Mouse (Mus musculus): ENCODE data around the gene Dusp1. TPM values are rescaled to one million over a fixed set of nuclear protein-coding genes. Genes with fewer than 3 reads are reported as not detected.

Dusp1 gene
- 12.2 and 14.4 TPM in 2 replicates for polyA plus RNA-seq (2015; fragmentation: Nextera tagmentation; extraction: Ambion mirVana)

DNA sequence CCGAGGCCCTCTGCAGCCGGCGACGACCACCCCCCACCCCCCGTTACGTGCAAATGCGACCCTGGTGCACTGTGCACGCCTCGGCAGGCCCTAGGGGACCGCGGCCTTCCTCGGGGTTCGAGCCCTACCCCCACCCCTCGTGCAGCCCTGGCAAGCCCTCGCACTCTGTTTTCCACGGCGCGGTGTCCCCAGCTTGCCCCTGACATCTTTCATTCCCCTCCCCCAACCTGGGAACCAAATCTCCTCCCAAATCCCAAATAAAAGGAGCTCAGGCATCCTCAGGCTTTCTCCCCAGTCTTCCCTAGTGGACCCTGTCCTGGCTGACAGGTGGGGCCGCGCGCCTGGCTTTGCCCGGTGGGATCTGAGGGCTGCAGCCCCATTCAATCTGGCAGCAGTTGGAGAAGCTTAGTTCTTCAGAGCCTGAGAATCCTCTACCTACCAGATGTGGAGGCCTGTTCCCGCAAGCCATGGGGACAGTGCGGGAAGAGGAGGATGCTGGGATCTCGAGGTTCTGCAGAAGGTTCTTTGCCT lies at the start of gene Dusp1:
Gene Dusp1, minus strand, starts transcription at position 478 of the 531 bp plus-strand sequence.
- Histone ChIP-seq H3K9me3 (ENCODE audit: control insufficient read depth, low read length) (no peaks in the 10 kb centered on the region), H3K36me3 (ENCODE audit: control insufficient read depth, insufficient read depth, low read length) (0 out of 2 replicates have a peak, but pooled peaks cover 6% of the 10 kb centered on the region), H3K27me3 (replicated peaks; ENCODE audit: control insufficient read depth, insufficient read depth, low read length) (no peaks in the 10 kb centered on the region), H3K4me3 (ENCODE audit: low read length) (peak within 1 kb of the TSS; percentile 80), H3K4me2 (ENCODE audit: low read depth, low read length) (peak within 1 kb of the TSS; percentile 91), H3K27ac (ENCODE audit: low read length) (peak within 1 kb of the TSS; percentile 68), H3K4me1 (ENCODE audit: control insufficient read depth, insufficient read depth, low read length) (peaks cover 23% of the 10 kb centered on the region), H3K9ac (ENCODE audit: low read depth, low read length) (peak within 1 kb of the TSS; percentile 83)
- ATAC-seq, result peak; percentile 80
- WGBS, result under 1% methylated on average over 25 of the region's 25 CpGs

DNA sequence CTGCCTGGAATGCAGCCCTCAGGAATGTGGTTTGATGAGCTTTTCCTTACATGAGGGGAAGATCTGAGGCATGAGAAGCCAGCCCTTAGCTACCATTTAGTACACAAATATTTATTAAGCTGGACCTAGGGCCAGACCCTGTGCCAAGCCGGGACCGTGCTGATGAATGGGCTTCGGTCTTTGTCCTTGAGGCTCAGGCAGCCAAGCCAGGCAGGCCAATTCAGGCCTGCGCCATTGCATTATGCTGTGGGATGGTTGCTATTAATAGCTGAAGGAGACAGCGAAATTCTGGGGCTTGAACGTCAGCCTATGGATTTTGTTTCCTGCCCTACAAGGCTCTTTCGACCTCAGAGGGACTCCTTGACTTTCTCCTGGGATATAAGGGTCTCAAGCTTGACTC lies 49.4 kb upstream of the Dusp1 start:
- Histone ChIP-seq H3K27ac (ENCODE audit: low read length) (0 out of 2 replicates have a peak overlapping the region, but pooled peaks have one; percentile 31), H3K4me2 (ENCODE audit: low read depth, low read length) (no peak overlapping the region), H3K4me1 (ENCODE audit: control insufficient read depth, insufficient read depth, low read length) (0 out of 2 replicates have a peak, but pooled peaks cover 2% of the 10 kb centered on the region), H3K9me3 (ENCODE audit: control insufficient read depth, low read length) (no peaks in the 10 kb centered on the region), H3K36me3 (ENCODE audit: control insufficient read depth, insufficient read depth, low read length) (no peaks in the 10 kb centered on the region), H3K27me3 (replicated peaks; ENCODE audit: control insufficient read depth, insufficient read depth, low read length) (no peaks in the 10 kb centered on the region), H3K9ac (ENCODE audit: low read depth, low read length) (no peak overlapping the region), H3K4me3 (ENCODE audit: low read length) (no peak overlapping the region)
- ATAC-seq, result no peak
- WGBS, result 55% methylated on average over 7 of the region's 7 CpGs

DNA sequence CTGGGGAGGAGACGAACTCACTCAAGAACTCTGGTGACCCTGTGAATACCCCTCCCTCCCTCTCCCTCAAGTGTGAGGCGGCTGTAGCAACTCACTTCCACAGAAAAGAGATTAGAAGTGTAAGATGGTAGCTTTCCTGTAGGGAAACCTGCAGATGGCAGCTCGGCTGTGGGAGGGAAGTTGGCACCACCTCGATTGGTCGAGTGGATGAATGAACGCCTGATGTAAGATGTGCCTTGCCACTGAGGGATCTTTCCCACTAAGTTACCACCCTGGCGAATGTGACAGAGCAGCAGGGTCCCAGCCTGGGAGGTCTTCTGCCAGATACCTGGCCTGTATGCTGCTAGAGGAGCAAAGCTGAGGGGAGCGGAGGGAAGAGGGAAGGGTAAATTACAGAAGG lies 47.9 kb upstream of the Dusp1 start:
- H3K9ac ChIP-seq (ENCODE audit: low read depth, low read length), result no peak overlapping the region
- H3K4me1 ChIP-seq (ENCODE audit: control insufficient read depth, insufficient read depth, low read length), result no peaks in the 10 kb centered on the region
- 85% methylated on average over 8 of the region's 8 CpGs for WGBS
- H3K4me2 ChIP-seq (ENCODE audit: low read depth, low read length), result no peak overlapping the region
- H3K9me3 ChIP-seq (ENCODE audit: control insufficient read depth, low read length), result no peaks in the 10 kb centered on the region
- H3K27ac ChIP-seq (ENCODE audit: low read length), result no peak overlapping the region
- ATAC-seq, result no peak
- no peaks in the 10 kb centered on the region for H3K36me3 ChIP-seq (ENCODE audit: control insufficient read depth, insufficient read depth, low read length)
- H3K4me3 ChIP-seq (ENCODE audit: low read length), result no peak overlapping the region
- no peaks in the 10 kb centered on the region for H3K27me3 ChIP-seq (replicated peaks; ENCODE audit: control insufficient read depth, insufficient read depth, low read length)

DNA sequence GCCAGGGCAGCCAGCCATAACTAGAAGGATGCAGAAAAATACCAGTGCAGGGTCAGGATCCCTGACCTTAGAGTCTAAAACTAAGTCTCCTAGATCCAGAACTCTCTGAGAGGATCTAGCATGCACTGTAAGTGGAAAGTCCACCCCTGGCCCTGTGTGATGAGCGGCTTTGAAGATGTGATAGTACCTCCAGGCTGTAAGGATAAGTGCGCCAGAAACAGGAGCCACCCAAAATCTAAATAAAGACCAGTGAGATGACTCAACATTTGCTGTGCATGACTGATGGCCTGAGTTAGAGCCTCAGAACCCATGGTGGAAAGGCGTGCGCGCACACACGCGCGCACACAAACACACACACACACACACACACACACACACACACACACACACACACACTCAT lies 46.9 kb upstream of the Dusp1 start:
- no peaks in the 10 kb centered on the region for H3K9me3 ChIP-seq (ENCODE audit: control insufficient read depth, low read length)
- no peaks in the 10 kb centered on the region for H3K36me3 ChIP-seq (ENCODE audit: control insufficient read depth, insufficient read depth, low read length)
- H3K27me3 ChIP-seq (replicated peaks; ENCODE audit: control insufficient read depth, insufficient read depth, low read length), result no peaks in the 10 kb centered on the region
- H3K4me1 ChIP-seq (ENCODE audit: control insufficient read depth, insufficient read depth, low read length), result no peaks in the 10 kb centered on the region
- H3K4me2 ChIP-seq (ENCODE audit: low read depth, low read length), result no peak overlapping the region
- no peak overlapping the region for H3K4me3 ChIP-seq (ENCODE audit: low read length)
- 91% methylated on average over 8 of the region's 8 CpGs for WGBS
- no peak for ATAC-seq
- H3K9ac ChIP-seq (ENCODE audit: low read depth, low read length), result no peak overlapping the region
- H3K27ac ChIP-seq (ENCODE audit: low read length), result no peak overlapping the region

DNA sequence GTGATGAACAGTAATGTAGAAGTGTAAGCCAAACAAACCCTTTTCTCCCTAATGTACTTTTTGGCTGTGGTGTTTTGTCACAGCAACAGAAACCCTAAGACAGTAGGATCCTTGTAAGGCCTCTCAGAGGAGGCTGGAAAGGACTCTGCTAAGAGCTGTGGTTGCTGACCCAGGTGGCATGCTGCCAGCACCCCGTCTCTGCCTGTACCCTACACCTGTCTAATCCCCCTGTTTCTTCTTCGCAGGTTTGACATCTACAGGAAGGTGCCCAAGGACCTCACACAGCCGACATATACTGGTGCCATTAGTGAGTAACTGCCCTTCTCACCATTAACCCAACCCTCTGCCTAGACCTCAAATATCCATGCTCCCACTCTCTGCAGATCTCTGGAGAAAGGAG lies 46.4 kb upstream of the Dusp1 start:
- no peaks in the 10 kb centered on the region for H3K36me3 ChIP-seq (ENCODE audit: control insufficient read depth, insufficient read depth, low read length)
- ATAC-seq, result no peak
- H3K4me3 ChIP-seq (ENCODE audit: low read length), result no peak overlapping the region
- H3K4me2 ChIP-seq (ENCODE audit: low read depth, low read length), result no peak overlapping the region
- H3K9me3 ChIP-seq (ENCODE audit: control insufficient read depth, low read length), result no peaks in the 10 kb centered on the region
- no peaks in the 10 kb centered on the region for H3K27me3 ChIP-seq (replicated peaks; ENCODE audit: control insufficient read depth, insufficient read depth, low read length)
- H3K9ac ChIP-seq (ENCODE audit: low read depth, low read length), result no peak overlapping the region
- WGBS, result 97% methylated on average over 3 of the region's 3 CpGs
- no peaks in the 10 kb centered on the region for H3K4me1 ChIP-seq (ENCODE audit: control insufficient read depth, insufficient read depth, low read length)
- no peak overlapping the region for H3K27ac ChIP-seq (ENCODE audit: low read length)

DNA sequence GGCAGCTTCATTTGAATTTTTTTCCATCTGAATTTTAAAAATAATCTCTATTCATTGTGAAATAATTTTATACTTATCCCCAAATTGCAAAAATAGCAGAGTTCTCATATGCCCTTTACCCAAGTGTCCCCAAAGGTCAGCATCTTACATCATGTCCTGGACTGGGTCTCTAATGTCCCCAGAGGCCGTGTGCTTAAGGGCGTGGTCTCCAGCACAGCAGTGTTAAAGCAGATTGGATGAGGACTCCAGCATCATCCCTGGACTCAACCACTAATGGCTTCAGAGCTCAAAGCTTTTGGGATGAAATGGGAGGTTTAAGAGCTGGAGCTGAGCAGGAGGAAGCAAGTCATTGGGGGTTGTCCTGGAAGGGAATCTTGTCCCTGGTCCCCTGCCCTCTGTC lies 44.6 kb upstream of the Dusp1 start:
- no peak for ATAC-seq
- H3K27ac ChIP-seq (ENCODE audit: low read length), result no peak overlapping the region
- WGBS, result 81% methylated on average over 2 of the region's 2 CpGs

DNA sequence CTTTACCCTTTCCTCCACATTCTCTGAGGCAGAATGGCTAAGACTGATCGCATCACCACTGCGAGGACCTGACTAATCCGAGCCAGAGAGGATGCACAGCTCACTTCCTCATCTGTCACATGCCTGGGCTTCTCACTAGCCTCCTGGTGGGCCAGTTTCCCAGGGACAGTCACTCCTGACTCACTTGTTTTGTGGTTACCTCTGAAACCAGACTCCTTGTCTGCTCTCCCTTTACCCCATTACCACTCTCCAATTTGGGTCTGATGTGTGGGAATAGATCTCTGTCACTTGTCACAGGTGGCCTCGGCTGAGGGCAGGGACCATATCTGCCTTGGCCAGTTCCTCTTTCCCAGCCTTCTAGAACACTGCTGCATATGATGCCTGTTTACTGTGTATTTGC lies 43.7 kb upstream of the Dusp1 start:
- Histone ChIP-seq H3K4me3 (ENCODE audit: low read length) (no peak overlapping the region), H3K4me2 (ENCODE audit: low read depth, low read length) (no peak overlapping the region), H3K4me1 (ENCODE audit: control insufficient read depth, insufficient read depth, low read length) (peaks cover 20% of the 10 kb centered on the region), H3K9me3 (ENCODE audit: control insufficient read depth, low read length) (no peaks in the 10 kb centered on the region), H3K36me3 (ENCODE audit: control insufficient read depth, insufficient read depth, low read length) (no peaks in the 10 kb centered on the region), H3K27me3 (replicated peaks; ENCODE audit: control insufficient read depth, insufficient read depth, low read length) (no peaks in the 10 kb centered on the region), H3K27ac (ENCODE audit: low read length) (no peak overlapping the region), H3K9ac (ENCODE audit: low read depth, low read length) (no peak overlapping the region)
- 84% methylated on average over 4 of the region's 4 CpGs for WGBS
- no peak for ATAC-seq

More for the DNA sequence above, 44.6 kb upstream of the Dusp1 start:
- Histone ChIP-seq H3K9ac (ENCODE audit: low read depth, low read length) (no peak overlapping the region), H3K4me2 (ENCODE audit: low read depth, low read length) (no peak overlapping the region), H3K4me3 (ENCODE audit: low read length) (no peak overlapping the region), H3K27me3 (replicated peaks; ENCODE audit: control insufficient read depth, insufficient read depth, low read length) (no peaks in the 10 kb centered on the region), H3K36me3 (ENCODE audit: control insufficient read depth, insufficient read depth, low read length) (no peaks in the 10 kb centered on the region), H3K4me1 (ENCODE audit: control insufficient read depth, insufficient read depth, low read length) (peaks cover 13% of the 10 kb centered on the region), H3K9me3 (ENCODE audit: control insufficient read depth, low read length) (no peaks in the 10 kb centered on the region)

DNA sequence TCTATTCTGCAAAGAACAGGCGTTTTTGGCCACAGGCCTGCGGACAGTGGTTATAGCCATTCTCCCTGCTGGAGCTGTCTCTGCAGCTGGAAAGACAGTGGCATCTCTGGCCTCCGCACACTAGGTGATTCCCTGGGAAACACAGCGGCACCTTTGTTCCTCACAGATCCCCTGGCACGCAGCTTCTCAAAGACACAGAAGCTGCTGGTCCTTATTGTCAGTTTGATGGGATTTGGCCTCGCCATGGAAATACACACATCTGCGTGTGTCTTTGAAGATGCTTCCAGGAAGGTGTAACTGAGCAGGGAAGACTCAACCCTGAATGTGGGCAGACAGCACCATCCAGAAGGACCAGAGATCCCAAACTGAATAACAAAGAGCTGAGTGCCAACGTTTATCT lies 41.4 kb upstream of the Dusp1 start:
- H3K4me1 ChIP-seq (ENCODE audit: control insufficient read depth, insufficient read depth, low read length), result peaks cover 20% of the 10 kb centered on the region
- no peaks in the 10 kb centered on the region for H3K27me3 ChIP-seq (replicated peaks; ENCODE audit: control insufficient read depth, insufficient read depth, low read length)
- H3K36me3 ChIP-seq (ENCODE audit: control insufficient read depth, insufficient read depth, low read length), result no peaks in the 10 kb centered on the region
- H3K9ac ChIP-seq (ENCODE audit: low read depth, low read length), result no peak overlapping the region
- no peak overlapping the region for H3K4me3 ChIP-seq (ENCODE audit: low read length)
- no peak overlapping the region for H3K4me2 ChIP-seq (ENCODE audit: low read depth, low read length)
- H3K9me3 ChIP-seq (ENCODE audit: control insufficient read depth, low read length), result no peaks in the 10 kb centered on the region
- H3K27ac ChIP-seq (ENCODE audit: low read length), result no peak overlapping the region
- 89% methylated on average over 8 of the region's 8 CpGs for WGBS
- no peak for ATAC-seq

DNA sequence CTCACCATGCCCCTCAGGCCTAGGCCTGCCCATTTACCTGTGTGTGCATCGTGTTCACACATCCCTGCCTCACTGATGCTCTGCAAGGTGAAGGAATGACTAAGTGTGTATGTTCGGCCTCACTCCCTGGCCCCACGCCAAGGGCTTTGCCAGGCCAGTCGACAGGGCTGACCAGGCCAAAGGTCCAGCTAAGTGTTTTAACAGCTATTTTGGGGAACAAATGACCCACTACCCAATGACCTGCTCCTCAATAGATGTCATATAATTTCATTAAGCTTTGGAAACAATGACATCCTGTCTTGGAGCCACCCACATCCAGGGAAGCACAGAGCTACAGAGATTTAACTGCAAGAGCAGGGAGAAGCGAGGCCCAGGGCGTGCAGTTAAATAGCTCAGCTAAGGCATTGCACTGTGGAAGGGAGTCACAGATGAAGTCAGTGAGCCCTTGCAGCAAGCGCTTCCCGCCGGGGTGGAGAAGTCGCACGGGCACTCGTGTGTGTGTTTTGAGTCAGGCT lies 40.5 kb upstream of the Dusp1 start:
- Histone ChIP-seq H3K4me1 (ENCODE audit: control insufficient read depth, insufficient read depth, low read length) (peaks cover 20% of the 10 kb centered on the region), H3K4me2 (ENCODE audit: low read depth, low read length) (no peak overlapping the region), H3K9ac (ENCODE audit: low read depth, low read length) (no peak overlapping the region), H3K36me3 (ENCODE audit: control insufficient read depth, insufficient read depth, low read length) (no peaks in the 10 kb centered on the region), H3K9me3 (ENCODE audit: control insufficient read depth, low read length) (no peaks in the 10 kb centered on the region), H3K27me3 (replicated peaks; ENCODE audit: control insufficient read depth, insufficient read depth, low read length) (no peaks in the 10 kb centered on the region), H3K4me3 (ENCODE audit: low read length) (no peak overlapping the region), H3K27ac (ENCODE audit: low read length) (peak overlapping the region; percentile 56)
- 60% methylated on average over 12 of the region's 12 CpGs for WGBS
- 0 out of 2 replicates have a peak, but pooled peaks have one; percentile 26 for ATAC-seq

DNA sequence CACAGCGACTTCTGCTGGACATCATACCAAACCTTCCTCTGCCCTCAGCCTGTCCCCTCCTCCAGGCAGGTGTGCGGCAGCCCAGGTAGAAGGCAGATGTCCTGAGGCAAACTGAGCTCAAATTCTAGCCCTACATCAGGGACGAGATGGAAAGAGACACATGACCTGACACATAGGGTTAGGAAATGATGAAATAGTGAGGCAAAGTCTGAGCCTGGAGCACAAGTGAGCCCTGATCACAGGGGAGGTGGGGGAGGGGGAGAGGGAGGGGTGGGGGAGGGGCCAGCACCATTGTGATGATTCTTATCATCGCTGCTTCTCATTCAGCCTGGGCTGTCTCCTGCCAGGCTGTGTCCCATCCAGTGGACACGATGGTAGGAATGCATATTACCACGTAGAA lies 40.0 kb upstream of the Dusp1 start:
- ATAC-seq, result 0 out of 2 replicates have a peak, but pooled peaks have one; percentile 8
- 54% methylated on average over 6 of the region's 6 CpGs for WGBS
- H3K27ac ChIP-seq (ENCODE audit: low read length), result 0 out of 2 replicates have a peak overlapping the region, but pooled peaks have one; percentile 56

More for the DNA sequence above, 40.0 kb upstream of the Dusp1 start:
- Histone ChIP-seq H3K4me3 (ENCODE audit: low read length) (no peak overlapping the region), H3K4me1 (ENCODE audit: control insufficient read depth, insufficient read depth, low read length) (peaks cover 20% of the 10 kb centered on the region), H3K27me3 (replicated peaks; ENCODE audit: control insufficient read depth, insufficient read depth, low read length) (no peaks in the 10 kb centered on the region), H3K4me2 (ENCODE audit: low read depth, low read length) (no peak overlapping the region), H3K9me3 (ENCODE audit: control insufficient read depth, low read length) (no peaks in the 10 kb centered on the region), H3K9ac (ENCODE audit: low read depth, low read length) (no peak overlapping the region), H3K36me3 (ENCODE audit: control insufficient read depth, insufficient read depth, low read length) (no peaks in the 10 kb centered on the region)
